Mouse (Mus musculus) neural tube, embryonic 12.5 days (tissue): ENCODE measurements around the gene Fsd1l. TPM values are rescaled to one million over a fixed set of nuclear protein-coding genes. Genes with fewer than 3 reads are reported as not detected.

Experiments
- ATAC-seq: fragments of 200-750 bp; cut with Nextera tagmentation; 2 replicates; pipeline ENCODE4 v1.8.0; 2017; ENCODE audit warnings: low read depth, mild to moderate bottlenecking, moderate TSS enrichment, moderate library complexity; ENCODE audit not compliant: low FRiP score
- H3K27ac ChIP-seq: fragments of 300-500 bp; sonication (generic); 2 replicates; pipeline ENCODE4 v1.5.1; 2016
- H3K27me3 ChIP-seq: fragments of 300-500 bp; sonication (generic); replicated peaks from 2 replicates; pipeline ENCODE4 v1.6.1; 2016; ENCODE audit warnings: mild to moderate bottlenecking
- H3K36me3 ChIP-seq: fragments of 300-500 bp; sonication (generic); 2 replicates; pipeline ENCODE4 v1.6.1; 2016; ENCODE audit warnings: mild to moderate bottlenecking
- H3K4me1 ChIP-seq: fragments of 300-500 bp; sonication (generic); 2 replicates; pipeline ENCODE4 v1.6.1; 2016
- H3K4me2 ChIP-seq: fragments of 300-500 bp; sonication (generic); replicated peaks from 2 replicates; pipeline ENCODE4 v1.6.1; 2016; ENCODE audit warnings: mild to moderate bottlenecking
- H3K4me3 ChIP-seq: fragments of 300-500 bp; sonication (generic); 2 replicates; pipeline ENCODE4 v1.5.1; 2016
- H3K9ac ChIP-seq: fragments of 300-500 bp; sonication (generic); 2 replicates; pipeline ENCODE4 v1.6.1; 2016; ENCODE audit warnings: mild to moderate bottlenecking
- H3K9me3 ChIP-seq: fragments of 300-500 bp; sonication (generic); 2 replicates; pipeline ENCODE4 v1.6.1; 2016; ENCODE audit warnings: mild to moderate bottlenecking
- WGBS: fragments of 180-500 bp; shearing (Covaris S2); methylation state at CpG from one replicate; pipeline ENCODE4 v1.1.7; 2016; 5-methylcytosine and 5-hydroxymethylcytosine counted together
- polyA plus RNA-seq: library from polyadenylated mRNA; unstranded; fragments of >200 nt; fragmentation: Nextera tagmentation; extraction: Ambion mirVana; gene quantifications from 2 replicates; pipeline ENCODE4 v1.2.1, GENCODE M21; 2016

Fsd1l gene
- polyA plus RNA-seq = 27.2 and 33.1 TPM in 2 replicates

DNA sequence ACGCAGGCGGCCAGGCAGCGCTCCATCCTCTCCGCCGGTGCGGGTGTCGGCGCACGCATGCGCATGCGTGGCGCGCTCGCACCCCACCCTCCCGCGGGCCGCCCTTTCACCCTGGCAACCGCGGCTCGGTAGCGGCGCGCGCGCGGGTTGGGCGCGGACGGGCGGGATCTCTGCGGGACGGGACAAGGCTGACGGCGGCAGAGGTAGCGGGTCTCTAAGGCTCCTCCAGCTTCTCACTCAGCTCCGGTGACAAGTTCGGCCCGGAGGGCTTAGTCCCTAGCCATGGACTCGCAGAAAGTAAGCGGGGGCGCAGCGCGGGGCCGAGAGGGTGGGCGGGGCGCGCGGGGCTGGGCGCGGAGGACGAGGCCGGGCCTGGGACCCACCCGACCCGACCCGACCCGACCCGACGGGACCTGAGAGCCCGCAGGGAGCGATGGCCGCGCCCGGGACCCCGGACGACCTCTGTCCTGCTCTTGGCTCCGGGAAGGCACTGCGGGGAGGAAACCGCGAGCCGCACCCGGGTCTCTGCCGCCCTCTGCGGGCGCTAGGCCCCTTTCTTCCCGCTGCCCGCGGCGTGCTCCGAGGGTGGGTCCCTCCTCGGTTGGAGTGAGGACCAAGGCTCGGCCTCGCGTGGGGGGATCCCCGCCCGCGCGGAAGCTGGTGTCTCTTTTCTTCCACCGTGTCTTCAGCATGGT lies at the start of gene Fsd1l:
Fsd1l (plus strand) TSS at position 156 of the 695 bp plus-strand sequence.
- Histone ChIP-seq H3K4me3 (peak within 1 kb of the TSS; percentile 86), H3K36me3 (no peaks in the 10 kb centered on the region), H3K4me1 (peaks cover 26% of the 10 kb centered on the region), H3K9me3 (no peaks in the 10 kb centered on the region), H3K4me2 (peak within 1 kb of the TSS; percentile 71), H3K27me3 (no peaks in the 10 kb centered on the region), H3K27ac (peak within 1 kb of the TSS; percentile 75), H3K9ac (peak within 1 kb of the TSS; percentile 87)
- under 1% methylated on average over 63 of the region's 88 CpGs for WGBS
- peak; percentile 91 for ATAC-seq

DNA sequence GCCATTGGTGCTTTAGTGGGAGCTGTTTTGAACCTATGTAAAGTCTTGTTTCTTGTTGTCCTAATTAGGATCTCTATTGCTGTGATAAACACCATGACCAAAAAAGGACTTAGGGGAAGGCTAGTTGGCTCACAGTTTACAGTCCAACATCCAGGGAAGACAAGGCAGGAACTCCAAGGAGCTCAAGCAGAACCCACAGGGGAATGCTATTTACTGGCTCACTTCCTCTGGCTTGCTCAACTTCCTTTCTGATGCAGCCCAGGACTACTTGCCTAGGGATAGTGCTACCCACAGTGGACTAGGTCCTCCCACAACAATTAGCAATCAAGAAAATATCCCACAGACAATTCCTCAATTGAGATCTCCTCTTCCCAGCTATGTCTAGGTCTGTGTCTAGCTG lies 43.6 kb upstream of the Fsd1l start:
- no peak for ATAC-seq
- no peak overlapping the region for H3K9ac ChIP-seq
- no peak overlapping the region for H3K27ac ChIP-seq
- H3K36me3 ChIP-seq = no peaks in the 10 kb centered on the region
- no peaks in the 10 kb centered on the region for H3K9me3 ChIP-seq
- H3K27me3 ChIP-seq = no peaks in the 10 kb centered on the region
- H3K4me1 ChIP-seq = no peaks in the 10 kb centered on the region
- no peak overlapping the region for H3K4me2 ChIP-seq
- no peak overlapping the region for H3K4me3 ChIP-seq

DNA sequence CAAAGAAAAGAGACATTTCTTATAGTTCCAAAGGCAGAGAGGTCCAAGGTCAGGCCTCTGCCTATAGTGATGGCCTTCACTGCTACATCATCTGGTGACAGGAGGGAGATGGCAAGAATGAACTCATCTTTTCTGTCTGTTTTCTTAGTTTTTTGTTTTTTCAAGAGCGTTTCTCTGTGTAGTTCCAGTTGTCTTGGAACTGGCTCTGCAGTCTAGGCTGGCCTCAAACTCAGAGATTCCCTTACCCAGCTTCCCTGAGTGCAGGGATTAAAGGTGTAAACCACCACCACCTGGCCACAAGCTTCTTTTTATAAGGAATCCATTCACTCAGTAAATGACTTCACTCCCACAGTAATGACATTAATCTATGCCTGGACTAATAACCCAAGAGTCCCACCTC lies 42.3 kb upstream of the Fsd1l start:
- ATAC-seq = no peak
- H3K4me2 ChIP-seq = no peak overlapping the region
- H3K4me1 ChIP-seq = no peaks in the 10 kb centered on the region
- H3K27ac ChIP-seq = no peak overlapping the region
- no peaks in the 10 kb centered on the region for H3K36me3 ChIP-seq
- H3K9me3 ChIP-seq = no peaks in the 10 kb centered on the region
- no peak overlapping the region for H3K9ac ChIP-seq
- no peak overlapping the region for H3K4me3 ChIP-seq
- WGBS = 94% methylated on average over 1 of the region's 1 CpGs
- H3K27me3 ChIP-seq = no peaks in the 10 kb centered on the region

DNA sequence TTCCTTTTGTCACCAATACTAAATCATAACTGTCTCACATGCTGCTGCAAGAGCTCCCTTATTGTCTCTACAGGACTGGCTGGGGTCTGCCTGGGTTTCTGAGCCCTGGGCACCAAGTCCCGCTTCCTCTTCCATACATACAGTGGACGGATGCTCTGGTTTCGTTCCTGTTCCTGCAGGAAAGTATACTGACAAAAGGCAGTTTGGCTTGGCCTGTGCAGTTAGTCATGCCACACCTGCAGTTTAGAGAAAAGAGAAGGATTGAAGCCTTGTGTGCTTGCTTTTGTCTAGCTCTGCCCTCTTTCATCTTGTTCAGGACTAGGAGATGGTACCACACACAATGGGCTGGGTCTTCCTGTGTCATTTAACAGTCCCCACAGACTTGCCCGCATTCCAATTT lies 41.8 kb upstream of the Fsd1l start:
- H3K9ac ChIP-seq = no peak overlapping the region
- 90% methylated on average over 4 of the region's 4 CpGs for WGBS
- H3K4me1 ChIP-seq = no peaks in the 10 kb centered on the region
- no peak overlapping the region for H3K4me2 ChIP-seq
- H3K27ac ChIP-seq = no peak overlapping the region
- H3K9me3 ChIP-seq = no peaks in the 10 kb centered on the region
- H3K27me3 ChIP-seq = no peaks in the 10 kb centered on the region
- no peak overlapping the region for H3K4me3 ChIP-seq
- H3K36me3 ChIP-seq = no peaks in the 10 kb centered on the region
- ATAC-seq = no peak

DNA sequence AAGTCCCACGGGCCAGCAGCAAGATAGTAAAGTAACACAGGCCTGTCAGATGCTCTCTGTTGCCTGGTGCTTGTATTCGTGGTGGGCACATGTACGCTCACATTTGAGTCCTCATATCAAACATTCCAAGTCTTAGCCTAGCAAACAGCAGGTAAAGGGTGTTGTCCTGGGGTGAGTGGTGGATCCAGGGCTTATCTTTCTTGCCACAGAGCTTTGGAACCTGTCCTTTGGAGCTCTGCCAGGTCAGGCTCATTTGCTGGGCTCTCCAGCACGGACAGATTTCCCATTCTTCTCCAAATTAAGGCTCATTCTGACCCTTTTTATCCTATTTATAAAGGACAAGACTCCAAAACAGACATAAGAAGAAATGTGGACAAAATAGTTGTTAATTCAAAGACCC lies 41.1 kb upstream of the Fsd1l start:
- Histone ChIP-seq H3K9me3 (no peaks in the 10 kb centered on the region), H3K27me3 (no peaks in the 10 kb centered on the region), H3K9ac (no peak overlapping the region), H3K4me2 (no peak overlapping the region), H3K4me3 (no peak overlapping the region), H3K36me3 (no peaks in the 10 kb centered on the region), H3K27ac (no peak overlapping the region), H3K4me1 (no peaks in the 10 kb centered on the region)
- WGBS = 81% methylated on average over 4 of the region's 4 CpGs
- no peak for ATAC-seq

DNA sequence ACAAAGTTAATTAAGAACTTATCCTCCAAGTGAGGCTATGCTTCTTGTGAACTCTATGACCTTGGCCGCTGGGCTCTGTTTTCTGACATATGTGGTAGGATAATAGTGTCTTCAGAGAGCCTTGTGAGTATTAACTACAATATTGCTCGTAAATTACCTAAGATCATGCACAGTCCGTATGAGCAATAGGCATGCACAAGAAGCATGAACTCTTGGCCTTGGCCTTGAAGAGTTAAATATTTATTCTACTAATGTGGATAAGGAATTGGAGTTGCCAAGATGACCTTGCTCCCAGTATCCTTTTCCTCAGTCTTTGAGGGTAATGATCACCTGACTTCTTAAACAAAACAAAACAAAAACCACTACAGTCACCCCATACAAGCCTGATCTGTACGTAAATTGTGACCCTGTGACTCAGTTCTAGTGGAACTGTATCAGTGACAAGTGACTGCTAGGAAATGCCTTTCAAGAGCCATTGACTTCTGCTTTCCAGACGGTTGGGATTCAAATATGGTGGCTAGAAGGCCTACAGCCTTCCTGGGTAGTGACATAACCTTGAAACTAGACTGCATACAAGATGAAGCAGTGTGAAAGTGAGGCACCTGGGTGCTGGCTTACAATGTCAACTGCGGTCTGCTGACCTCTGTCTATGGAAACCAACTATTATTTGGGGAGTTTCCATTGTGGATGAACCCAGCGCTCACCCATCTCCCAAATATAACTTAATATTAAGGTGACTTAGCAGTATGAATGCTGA lies 40.4 kb upstream of the Fsd1l start:
- Histone ChIP-seq H3K36me3 (no peaks in the 10 kb centered on the region), H3K4me2 (no peak overlapping the region), H3K9me3 (no peaks in the 10 kb centered on the region), H3K27me3 (no peaks in the 10 kb centered on the region), H3K9ac (no peak overlapping the region), H3K4me1 (no peaks in the 10 kb centered on the region), H3K27ac (no peak overlapping the region), H3K4me3 (no peak overlapping the region)
- ATAC-seq = no peak
- WGBS = 86% methylated on average over 7 of the region's 7 CpGs

DNA sequence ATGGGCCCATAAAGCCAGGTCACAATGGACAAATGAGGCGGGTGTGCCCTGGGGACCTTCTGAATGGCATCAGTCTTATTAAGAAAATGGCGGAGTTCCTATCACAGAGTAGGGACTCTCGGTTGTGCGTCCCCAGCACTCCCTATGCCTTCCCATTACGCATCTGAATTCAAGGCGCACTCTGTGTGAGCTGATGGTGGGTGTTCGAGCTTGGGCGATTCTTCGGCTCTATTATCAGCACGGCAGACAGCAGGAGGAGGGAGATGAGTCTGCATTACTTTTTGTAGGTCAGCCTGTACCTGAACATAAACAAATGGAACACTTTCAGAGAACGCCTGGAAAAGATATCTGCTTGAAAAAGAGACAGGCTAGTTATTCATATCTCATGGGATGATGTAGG lies 39.7 kb upstream of the Fsd1l start:
- Histone ChIP-seq H3K4me2 (no peak overlapping the region), H3K36me3 (no peaks in the 10 kb centered on the region), H3K27me3 (no peaks in the 10 kb centered on the region), H3K27ac (no peak overlapping the region), H3K4me1 (no peaks in the 10 kb centered on the region), H3K9me3 (no peaks in the 10 kb centered on the region), H3K4me3 (no peak overlapping the region), H3K9ac (no peak overlapping the region)
- ATAC-seq = no peak
- WGBS = 82% methylated on average over 11 of the region's 11 CpGs

DNA sequence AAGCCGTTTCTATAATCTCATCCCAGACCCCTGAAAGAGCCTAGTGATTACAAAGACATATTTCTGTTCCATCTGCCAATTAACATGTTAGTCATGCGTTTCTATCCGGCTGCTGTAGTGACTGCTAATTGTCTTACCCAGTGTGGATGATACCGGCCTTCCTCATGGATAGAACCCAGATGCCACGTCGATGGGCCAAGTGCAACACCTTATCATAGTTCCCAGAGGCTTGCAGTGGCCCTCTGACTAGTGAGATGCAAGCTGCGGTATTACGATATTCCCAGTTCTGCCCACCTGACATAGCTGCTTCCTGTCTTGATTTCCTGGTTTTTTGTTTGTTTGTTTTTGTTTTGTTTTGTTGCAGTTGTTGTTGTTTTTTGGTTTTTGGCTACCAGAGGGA lies 39.3 kb upstream of the Fsd1l start:
- Histone ChIP-seq H3K9me3 (no peaks in the 10 kb centered on the region), H3K9ac (no peak overlapping the region), H3K27ac (no peak overlapping the region), H3K36me3 (no peaks in the 10 kb centered on the region), H3K4me3 (no peak overlapping the region), H3K4me1 (no peaks in the 10 kb centered on the region), H3K4me2 (no peak overlapping the region), H3K27me3 (no peaks in the 10 kb centered on the region)
- ATAC-seq = no peak
- WGBS = 83% methylated on average over 8 of the region's 8 CpGs

DNA sequence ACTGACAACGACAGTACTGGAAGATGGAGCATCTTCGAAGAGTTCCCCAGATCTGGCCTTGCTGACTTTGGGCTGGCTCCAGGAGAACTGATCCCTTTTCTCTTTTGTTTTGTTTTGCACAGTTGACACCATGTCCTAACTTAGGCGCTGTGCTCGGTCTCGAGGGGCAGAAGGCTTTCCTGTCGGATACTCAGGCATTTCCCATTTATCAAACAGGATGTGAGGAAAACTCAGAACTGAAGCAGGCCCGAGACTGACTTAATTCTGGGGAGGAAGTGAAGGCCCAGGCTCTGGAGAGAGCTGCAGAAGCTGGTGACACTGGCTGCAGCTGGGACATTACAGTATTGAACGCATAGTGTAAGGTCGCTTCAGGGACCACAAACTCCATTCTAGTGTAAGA lies 38.9 kb upstream of the Fsd1l start:
- no peaks in the 10 kb centered on the region for H3K4me1 ChIP-seq
- no peak overlapping the region for H3K27ac ChIP-seq
- H3K9me3 ChIP-seq = no peaks in the 10 kb centered on the region
- H3K4me2 ChIP-seq = no peak overlapping the region
- H3K36me3 ChIP-seq = no peaks in the 10 kb centered on the region
- ATAC-seq = no peak
- 74% methylated on average over 9 of the region's 9 CpGs for WGBS
- no peak overlapping the region for H3K9ac ChIP-seq
- no peaks in the 10 kb centered on the region for H3K27me3 ChIP-seq
- no peak overlapping the region for H3K4me3 ChIP-seq

DNA sequence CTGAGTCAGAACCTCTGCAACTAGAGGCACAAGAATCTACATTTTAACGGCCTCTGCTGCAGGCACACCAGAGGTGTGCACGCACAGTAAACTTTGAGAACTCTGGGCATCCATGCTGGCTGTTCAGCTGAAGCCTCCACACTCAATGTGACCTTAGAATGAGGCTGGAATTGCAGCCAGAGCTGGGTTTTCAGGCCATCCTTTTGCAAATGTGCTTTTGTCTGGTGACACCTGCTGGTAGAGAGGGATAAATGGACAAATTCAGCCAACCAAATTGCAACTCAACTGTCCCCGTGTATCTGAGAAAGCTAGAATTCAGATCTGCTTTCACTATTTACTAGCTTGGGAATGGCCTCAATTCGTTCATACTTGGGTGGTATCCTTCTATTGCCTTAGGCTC lies 37.1 kb upstream of the Fsd1l start:
- Histone ChIP-seq H3K27me3 (no peaks in the 10 kb centered on the region), H3K27ac (no peak overlapping the region), H3K4me2 (no peak overlapping the region), H3K4me1 (no peaks in the 10 kb centered on the region), H3K4me3 (no peak overlapping the region), H3K36me3 (no peaks in the 10 kb centered on the region), H3K9me3 (no peaks in the 10 kb centered on the region), H3K9ac (no peak overlapping the region)
- 33% methylated on average over 4 of the region's 4 CpGs for WGBS
- peak; percentile 33; the same call in 1 of the 2 replicates for ATAC-seq

DNA sequence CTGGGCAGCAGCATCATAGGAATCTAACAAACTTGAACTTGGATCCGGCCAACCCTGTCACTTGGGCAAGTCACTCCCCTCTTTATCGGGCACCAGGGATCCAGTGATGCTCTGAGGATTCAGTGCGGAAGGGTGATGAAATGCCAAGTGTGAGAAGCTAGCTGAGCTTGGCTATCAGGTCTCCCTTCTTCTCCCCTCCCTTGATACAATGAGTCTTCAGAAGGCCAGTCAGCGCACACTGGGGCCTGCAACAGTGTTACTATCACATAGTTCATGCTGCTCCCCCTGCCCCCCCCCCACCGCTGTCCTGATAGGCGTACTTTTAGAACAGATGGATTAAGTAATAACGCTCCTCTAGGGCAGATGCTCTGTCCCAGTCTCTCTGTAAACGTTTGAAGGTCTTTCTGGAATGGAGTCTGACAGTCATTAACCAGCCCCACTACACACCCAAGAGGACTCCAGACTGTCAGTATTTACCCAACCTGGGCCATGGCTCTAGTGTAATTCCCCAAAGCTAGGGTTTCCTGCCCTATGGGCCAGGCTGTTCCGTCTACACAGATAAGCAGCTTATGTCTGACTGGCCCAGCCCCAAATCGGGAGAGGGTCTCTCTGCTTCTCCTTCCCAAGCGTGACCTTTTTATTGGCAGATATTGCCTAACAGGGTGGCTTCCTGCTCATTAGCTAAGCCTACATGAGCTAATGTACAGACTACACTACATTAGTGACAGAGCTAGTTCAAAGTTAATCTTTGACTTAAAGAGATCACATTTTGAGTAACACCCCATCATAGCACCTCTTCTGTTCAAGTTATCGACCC lies 35.8 kb upstream of the Fsd1l start:
- no peak overlapping the region for H3K27ac ChIP-seq
- 81% methylated on average over 12 of the region's 12 CpGs for WGBS
- no peak overlapping the region for H3K4me3 ChIP-seq
- ATAC-seq = no peak
- no peaks in the 10 kb centered on the region for H3K9me3 ChIP-seq
- H3K4me1 ChIP-seq = no peaks in the 10 kb centered on the region
- H3K36me3 ChIP-seq = no peaks in the 10 kb centered on the region
- H3K9ac ChIP-seq = no peak overlapping the region
- H3K4me2 ChIP-seq = no peak overlapping the region
- H3K27me3 ChIP-seq = no peaks in the 10 kb centered on the region

DNA sequence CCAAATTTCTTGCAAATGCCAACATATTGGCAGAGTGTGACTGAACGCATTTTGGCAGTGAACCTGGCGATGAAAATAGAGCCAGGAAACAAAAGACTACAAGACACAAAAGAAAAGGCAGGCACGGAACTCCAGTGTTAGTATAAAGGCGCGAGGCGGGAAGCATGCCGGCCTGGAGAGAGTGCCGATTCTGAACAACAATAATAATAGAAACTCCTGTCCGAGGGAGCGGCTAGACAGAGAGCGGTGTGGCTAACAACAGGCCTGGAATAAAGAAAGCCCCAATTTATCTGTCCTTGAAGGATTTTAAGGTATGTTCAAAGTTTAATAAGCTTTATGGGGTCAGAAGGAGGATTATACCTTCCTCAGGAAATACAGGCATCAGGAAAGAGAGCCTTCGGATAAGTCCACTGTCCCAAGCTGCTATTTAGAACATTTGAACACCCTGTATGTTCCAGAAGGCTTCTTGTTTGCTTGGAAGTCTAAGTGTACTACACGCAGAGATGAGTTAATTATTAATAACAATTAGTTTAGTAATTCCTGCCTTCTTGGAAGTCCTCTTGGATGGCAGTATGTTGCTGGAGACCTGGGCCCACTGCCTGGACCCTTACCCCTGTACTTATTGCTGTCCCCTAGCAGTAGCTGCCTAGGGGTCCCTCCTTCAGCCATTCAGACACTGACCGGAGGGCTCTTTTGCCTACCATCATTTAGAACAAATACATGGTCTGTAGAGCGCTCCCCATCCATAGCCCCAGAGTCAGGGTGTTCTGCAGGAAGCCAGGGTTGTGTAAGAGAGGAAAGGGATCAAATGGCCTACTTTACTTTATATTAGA lies 35.0 kb upstream of the Fsd1l start:
- Histone ChIP-seq H3K9ac (no peak overlapping the region), H3K27ac (no peak overlapping the region), H3K36me3 (no peaks in the 10 kb centered on the region), H3K4me3 (no peak overlapping the region), H3K9me3 (no peaks in the 10 kb centered on the region), H3K4me2 (no peak overlapping the region), H3K4me1 (no peaks in the 10 kb centered on the region), H3K27me3 (no peaks in the 10 kb centered on the region)
- WGBS = 54% methylated on average over 15 of the region's 15 CpGs
- ATAC-seq = no peak
